Mouse (Mus musculus): Measurements from ENCODE around the gene P2rx5.

GRCm38 (mm10) chr11:73168576-73168975 lies 8.4 kb downstream of the P2rx5 start:
- TF ChIP-seq CTCF (IDR thresholded peaks at IDR 0.05) (no peak), EP300 (IDR thresholded peaks at IDR 0.05) (no peak)

Data from lung, postnatal 0 days (tissue).